Mouse (Mus musculus) gastrocnemius, postnatal 14 days (tissue): ENCODE measurements around the gene Magi2. TPM values are rescaled to one million over a fixed set of nuclear protein-coding genes. Genes with fewer than 3 reads are reported as not detected.
A peak's percentile ranks its signal among the peaks of the same experiment; 100 is the strongest.
"Not testable (repeated sequence)": the region's sequence is repeated elsewhere in the genome, so short reads cannot be mapped to it uniquely, and the experiment has no call there.

Experiments
- DNase-seq: peaks from one replicate; pipeline ENCODE4 v3.0.0; 2021; ENCODE audit warnings: mixed read lengths
- intact Hi-C: fragments of 180-260 bp; cut with DNase I; formaldehyde crosslinking; loops from one replicate; pipeline ENCODE4 v1.15.1; 2025; ENCODE audit warnings: low total_unique reads
- total RNA-seq, 2 experiments: library from RNA; stranded (reverse); gene quantifications; 2 replicates each; pipeline ENCODE4 v1.2.3; 2021

The Magi2 gene
- total RNA-seq, 2 experiments from 2014 or later: 2.1 to 3.6 TPM

DNA sequence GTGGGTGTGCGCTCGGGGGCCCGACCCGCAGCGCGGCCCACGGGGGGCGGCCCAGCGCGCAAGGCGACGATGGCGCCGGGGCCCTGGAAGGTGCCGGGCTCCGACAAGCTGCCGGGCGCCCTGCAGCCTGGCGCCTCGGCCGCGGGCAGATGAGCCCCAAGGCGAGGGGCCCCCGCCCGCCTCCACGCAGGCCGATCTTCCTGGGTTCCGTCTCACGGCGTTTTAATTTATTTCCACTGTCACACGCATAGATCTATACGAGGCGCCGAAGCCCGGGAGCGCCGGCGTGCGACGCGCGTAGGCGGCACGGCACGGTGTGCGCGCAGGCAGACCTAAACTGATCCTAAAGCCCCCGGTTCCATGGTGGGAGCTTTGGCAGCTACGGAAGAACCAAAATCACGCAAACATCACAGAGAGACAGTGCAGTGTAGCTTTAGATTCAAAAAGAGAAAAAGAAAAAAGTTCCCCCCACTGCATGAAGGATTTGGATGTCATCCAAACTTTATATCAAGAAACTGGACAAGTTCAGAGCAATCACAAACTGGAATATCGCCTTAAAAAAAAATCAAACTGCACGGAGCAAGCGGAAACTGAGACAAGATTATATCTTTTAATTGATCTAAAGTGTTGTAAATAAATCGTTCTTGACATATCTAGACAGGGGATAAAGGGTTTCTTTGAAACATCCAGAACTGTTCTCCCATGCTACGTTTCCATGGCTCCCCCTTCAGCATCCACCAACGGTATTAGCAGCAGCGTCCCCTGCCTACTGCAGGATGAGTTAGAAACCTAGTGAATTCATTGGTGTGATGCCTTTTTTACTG lies 1475.9 kb downstream of the Magi2 start:
- intact Hi-C loops: no loop called here
- peak; percentile 14 for DNase-seq

DNA sequence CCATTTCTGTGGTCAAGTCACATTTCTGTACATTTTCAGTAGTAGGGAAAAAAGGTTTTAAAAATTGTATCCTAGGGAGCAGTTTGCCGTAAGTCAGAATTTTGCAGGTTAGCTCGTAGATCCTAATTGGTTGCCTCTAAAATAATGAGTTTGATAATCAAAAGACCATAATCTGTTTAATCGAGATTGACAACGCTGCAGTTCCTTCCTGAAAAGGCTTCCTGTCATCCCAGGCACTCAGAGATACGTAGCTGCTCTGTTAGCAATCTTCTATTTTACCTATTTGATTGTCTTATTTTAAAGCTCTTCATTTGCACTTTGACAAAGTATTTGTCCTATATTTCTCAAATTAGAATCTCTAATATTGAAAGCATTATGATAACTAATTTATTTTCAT lies 1476.5 kb downstream of the Magi2 start:
- intact Hi-C loops: no loop called here
- no peak for DNase-seq

DNA sequence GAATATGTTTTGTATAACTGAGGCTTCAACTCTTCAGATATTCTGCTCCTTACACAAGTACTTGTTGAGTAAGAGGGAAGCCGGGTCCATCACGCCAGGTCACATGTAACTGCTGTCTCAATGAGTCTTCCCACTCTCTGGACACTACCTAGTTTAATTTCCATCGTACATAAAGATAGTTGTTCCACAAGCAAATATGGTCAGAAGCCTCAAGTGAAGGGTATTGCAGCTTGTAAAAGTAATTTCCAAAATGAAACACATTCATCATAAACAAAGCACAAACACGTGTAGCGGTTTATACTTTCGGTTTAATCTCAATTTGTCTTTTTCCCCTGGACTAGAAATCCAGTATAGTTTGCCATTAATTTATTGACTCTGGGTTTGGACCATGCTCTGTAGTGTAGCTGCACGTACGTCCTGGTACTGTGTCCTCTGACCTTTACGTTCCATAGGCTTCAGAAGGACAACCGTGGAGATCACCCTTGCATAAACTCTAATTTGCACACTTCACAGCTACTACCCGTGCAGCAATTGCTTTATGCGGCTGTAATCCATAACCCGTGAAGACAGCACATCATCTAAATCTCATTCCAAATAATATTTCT lies 1477.2 kb downstream of the Magi2 start:
- intact Hi-C loops: no loop called here
- DNase-seq: no peak

DNA sequence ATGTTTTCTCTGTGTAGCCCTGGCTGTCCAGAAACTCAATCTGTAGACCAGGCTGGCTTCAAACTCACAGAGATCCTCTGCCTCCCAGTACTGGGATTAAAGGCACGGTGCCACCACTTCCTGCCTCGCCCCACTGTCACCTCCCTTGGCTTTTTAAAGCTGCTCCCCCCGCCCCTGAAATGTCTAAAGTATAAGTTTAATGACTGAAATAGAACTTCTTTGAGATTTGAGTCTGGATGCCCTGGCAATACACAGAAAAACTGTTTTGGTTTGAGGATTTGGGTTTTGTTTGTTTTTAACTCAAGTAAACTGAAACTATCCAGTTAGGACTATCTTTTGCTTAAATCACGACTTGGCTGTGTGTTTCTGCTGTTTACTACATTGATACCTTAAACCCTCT lies 1478.0 kb downstream of the Magi2 start:
- intact Hi-C loops: no loop called here
- no peak for DNase-seq

DNA sequence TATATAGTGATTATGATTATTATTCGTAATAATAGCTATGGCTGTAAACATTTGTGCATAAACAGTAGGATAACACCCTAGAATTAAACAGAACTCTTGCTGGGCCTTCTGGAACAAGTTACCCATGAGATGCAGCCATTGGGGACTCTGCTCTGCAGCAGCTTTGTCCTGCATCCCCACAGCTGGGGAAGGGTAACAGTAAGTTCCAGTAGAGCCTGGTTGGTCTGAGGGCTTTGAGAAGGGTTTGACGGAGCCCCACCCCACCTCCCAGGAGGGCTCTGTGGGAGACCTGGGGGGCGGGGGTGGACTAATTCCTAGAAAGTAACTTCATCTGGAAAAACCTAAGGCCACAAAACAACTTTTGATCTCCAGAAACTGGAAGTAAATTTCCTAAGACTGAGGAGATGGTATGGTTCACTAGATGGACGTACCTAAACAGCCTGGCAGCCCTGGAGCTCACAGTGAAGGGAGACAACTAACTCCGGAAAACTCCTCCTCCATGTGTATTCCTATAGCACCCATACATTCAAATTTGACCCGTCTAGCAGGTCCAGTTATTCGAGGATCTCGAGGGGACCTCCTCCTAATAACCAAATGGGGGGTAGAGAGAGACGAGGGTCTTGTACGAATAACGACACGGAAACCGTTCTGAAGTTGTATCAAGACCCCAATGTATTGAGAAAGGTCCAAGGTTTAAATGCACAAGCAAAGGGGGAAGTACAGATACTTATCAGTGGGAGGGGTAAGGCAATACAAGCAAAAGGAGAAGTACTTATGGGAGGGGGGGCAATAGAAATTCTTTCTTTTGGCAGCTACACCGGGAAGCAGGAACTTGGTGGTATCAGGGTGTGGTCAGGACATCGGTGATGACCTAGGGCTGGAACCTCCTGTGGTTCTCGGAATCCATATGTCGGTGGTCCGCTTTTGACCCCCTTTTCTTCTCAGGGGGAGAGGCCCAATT lies 1479.8 kb downstream of the Magi2 start:
- intact Hi-C loops, DNase-seq: not testable (repeated sequence)

DNA sequence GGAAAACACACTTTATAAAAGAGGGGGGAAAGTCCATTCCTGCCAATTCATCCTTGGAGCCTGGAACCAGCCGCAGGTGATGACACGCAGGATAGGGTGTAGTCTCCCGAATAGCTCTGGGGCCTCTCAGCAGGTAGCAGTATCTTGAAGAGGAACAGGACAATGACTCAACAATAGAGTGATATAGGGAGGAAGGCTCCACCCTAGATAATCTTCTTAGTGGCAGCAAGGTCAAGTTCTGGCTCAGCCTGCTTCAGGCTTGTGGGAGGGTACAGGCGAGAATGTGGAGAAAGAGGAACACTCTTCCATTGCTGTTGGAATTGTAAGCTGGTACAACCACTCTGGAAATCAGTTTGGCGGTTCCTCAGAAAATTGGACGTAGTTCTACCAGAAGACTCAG lies 1484.0 kb downstream of the Magi2 start:
- DNase-seq, intact Hi-C loops: not testable (repeated sequence)

DNA sequence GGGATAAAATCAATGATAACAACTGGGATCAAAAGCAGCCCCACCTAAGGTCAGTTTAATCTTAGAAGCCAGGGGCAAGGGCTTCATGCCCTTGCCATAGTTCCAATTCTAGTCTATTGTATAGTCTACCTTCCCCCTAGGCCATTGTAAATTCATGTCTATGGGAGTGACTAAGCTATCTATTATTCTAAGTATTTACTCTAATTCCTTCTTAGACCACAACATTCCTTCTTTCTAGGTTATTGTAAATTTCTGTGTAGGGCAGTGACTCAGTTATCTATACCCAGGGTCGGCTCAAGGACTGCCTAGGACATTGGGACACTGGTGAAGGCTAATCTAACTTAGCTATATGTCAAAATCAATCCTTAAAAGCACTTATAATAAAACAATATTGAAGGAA lies 1487.8 kb downstream of the Magi2 start:
- DNase-seq, intact Hi-C loops: not testable (repeated sequence)

DNA sequence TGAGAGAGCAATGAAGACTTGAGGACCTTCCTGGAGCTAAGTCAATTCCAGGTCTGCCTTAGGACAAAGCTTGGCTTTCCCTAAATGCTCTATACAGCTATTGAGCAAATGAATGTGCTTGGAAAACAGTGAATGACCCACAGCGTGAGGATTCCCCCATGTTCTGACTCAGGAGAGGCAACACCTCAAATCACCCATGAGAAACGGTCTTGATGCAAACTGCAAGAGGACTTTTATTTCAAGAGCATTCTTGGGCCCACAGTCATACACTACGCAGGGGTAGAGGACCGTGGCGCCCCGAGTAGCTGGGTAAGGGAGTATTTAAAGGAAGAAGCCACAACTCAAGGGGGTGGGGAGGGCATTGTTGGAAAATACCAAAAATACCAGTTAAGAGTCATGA lies 1489.1 kb downstream of the Magi2 start:
- intact Hi-C loops: not testable (repeated sequence)

DNA sequence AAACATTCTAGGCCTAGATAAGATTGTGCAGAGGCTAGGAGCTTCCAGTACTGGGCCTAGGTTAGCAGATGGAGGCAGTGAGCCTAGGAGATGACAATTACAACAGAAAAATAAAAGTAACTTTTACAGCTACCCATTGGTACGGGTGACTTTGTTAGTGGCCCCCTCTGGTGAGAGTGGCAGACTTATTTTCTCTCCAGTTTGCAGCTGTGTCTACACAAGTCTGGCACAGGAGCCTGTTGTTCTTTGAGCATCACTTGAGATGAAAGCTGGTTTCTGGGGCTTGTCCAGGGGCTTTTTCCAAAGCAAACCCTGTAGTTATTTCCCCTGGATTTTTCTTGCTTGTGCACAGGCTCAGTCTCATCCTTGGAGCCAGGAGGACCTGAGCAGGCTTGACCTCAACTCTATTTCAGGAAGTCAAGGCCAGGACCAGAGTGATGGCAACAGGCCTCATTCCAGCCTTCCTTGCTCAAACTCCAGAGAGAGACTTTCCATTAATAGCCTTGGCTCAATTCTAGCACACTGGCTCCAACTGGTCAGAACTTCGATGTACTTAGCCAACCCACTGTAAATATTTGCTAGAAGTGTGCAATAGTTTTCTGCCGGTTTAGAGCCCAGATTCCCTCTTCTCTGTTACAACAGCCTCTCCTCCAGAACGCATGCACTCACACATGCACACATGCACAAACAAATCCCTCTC lies 1493.5 kb downstream of the Magi2 start:
- DNase-seq: peak; percentile 58
- intact Hi-C loops: no loop called here

More for the DNA sequence above, 1489.1 kb downstream of the Magi2 start:
- not testable (repeated sequence) for DNase-seq

DNA sequence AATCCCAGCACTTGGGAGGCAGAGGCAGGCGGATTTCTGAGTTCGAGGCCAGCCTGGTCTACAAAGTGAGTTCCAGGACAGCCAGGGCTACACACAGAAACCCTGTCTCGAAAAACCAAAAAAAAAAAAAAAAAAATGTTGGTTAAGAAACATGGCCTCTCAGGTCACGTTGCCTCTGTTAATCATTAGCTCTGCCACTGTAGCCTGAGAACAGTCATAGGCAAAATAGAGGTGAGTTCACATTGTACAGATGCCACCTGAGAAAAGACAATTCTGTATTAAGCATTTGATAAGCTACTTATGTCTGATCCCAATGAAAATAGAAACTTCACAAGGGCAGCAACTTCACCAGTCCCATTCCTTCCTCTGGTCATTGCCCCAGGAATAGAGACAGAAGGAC lies 1496.4 kb downstream of the Magi2 start:
- intact Hi-C loops: not testable (repeated sequence)

DNA sequence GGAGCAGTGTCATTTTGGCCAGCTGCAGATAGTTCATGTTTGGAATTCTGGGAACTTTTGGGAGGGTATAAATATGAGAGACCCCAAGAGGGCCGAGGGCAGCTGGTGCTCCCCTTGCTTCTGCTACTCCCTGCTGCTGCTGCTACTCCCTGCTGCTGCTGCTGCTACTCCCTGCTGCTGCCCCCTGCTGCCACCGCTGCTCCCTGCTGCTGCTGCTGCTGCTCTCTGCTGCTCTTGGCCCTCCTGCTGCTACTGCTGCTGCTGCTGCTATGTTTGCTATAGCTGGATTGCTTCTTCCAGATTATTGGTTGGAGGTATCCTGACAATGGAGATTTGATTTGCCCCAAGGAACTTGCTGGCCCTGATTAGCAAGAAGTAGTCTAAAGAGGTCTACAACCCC lies 1512.0 kb downstream of the Magi2 start:
- DNase-seq: no peak
- intact Hi-C loops: no loop called here

More for the DNA sequence above, 1496.4 kb downstream of the Magi2 start:
- DNase-seq: not testable (repeated sequence)

DNA sequence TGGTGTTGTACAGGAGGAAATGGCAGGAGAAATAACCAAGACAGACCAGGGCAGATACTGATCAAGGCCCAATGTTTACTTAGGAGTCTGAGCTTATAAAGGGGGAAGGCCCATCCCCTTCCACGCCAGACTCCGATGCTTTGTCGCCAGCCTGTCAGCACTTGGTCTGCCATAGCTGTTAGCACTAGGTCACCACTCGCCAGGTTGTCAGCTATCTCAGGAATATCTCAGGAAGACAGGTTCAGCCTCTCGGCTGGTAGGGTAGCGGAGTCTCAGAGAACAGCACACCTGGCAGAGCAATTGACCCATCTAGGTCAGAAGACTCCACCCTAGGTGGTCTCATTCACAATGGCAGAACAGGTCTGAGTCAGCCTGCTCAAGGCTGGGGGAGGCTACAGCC lies 1514.4 kb downstream of the Magi2 start:
- intact Hi-C loops: no loop called here

DNA sequence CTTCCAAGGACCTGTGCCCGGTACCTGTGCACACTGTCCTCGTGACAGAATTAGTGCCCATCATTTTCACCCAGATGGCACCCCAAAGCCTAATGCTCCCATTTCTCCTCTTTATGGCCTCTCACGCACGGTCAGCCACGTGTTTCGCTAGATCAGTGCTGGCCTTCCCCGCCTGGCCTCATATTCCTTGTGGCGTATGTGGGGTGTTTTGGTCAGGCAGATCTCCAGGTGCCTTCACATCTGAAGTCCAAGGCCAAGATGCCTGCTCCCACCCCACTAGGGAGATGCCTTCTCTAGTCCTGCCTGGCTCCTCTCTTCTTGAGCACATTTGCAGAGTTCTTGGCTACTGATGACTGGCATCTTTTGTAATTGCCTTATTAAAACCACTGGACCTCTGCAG lies 1515.1 kb downstream of the Magi2 start:
- no peak for DNase-seq
- intact Hi-C loops: no loop called here

More for the DNA sequence above, 1514.4 kb downstream of the Magi2 start:
- no peak for DNase-seq

DNA sequence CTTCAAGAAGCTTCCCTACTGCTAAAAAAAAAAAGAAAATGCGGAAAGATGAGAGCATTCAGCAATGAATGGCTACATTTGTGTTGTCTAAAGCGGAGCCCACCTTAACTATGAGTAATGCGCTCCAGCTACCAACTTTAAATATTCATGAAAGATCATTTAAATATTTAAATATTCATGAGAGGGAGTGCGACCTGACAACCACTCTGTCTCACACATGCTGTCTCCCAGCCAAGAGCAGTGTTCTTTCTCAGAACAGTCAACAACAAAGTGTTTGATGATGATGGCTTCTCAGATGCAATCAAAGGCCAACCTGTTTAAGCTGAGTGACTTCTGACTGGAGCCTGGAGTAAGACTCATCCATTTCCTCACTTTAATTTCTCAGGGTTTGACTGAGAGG lies 1521.3 kb downstream of the Magi2 start:
- intact Hi-C loops: no loop called here

DNA sequence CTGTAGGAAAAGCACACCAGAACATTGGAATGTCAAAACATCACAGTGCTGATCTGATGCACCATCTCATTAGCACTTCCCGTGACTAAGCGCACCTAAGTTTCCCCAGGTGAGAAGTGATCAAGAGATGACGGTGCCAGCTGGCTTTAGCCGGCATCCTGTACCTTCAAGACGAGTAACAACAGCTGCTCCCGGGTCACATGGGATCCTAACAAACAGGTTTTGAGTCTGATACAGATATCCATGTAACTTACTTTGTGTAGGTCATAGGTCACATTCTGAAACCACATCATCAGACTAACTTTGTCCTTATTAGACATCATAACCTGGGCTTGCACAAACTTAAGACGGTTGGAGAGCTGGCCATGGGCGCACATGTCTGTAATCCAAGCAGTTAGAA lies 1522.0 kb downstream of the Magi2 start:
- no peak for DNase-seq
- intact Hi-C loops: no loop called here

More for the DNA sequence above, 1521.3 kb downstream of the Magi2 start:
- no peak for DNase-seq

DNA sequence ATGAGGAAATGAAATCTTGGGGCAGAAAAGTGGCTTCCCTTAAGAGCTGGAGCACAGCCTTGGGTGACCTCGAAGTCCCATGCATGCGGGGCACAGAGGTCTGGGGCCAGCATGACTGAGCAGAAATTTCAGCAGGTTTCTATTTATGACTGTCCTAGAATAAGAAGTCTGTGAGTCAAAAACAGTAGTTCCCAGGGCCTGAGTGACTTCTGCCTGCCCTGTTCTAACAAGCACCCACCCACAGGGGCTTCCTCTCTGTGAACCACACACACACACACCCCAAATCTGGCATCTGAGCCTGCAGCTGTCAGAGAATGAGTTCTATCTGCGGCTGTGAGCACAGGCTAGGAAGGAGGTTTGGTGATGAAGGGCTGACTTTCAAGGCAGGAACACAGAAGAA lies 1522.7 kb downstream of the Magi2 start:
- no peak for DNase-seq
- intact Hi-C loops: no loop called here

DNA sequence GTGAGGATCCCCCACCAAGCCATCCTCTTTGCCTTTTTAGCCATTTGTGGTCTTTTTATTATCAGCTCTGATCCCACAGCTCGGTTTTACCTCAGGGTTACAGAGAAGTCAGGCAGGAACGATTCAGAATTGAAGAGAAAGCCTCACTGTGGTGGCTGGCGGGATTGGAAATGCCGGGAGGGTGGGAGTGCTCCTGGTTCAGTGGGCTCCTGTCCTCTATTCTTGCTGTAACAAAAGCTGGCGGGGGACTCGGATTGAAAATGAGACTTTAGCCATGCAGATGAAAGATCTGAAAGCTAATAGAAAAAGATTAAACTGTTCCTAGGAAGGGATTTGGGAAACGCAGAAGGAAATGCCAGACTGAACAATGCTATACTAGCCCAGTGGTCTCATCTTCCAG lies 1524.2 kb downstream of the Magi2 start:
- intact Hi-C loops: no loop called here
- DNase-seq: no peak

DNA sequence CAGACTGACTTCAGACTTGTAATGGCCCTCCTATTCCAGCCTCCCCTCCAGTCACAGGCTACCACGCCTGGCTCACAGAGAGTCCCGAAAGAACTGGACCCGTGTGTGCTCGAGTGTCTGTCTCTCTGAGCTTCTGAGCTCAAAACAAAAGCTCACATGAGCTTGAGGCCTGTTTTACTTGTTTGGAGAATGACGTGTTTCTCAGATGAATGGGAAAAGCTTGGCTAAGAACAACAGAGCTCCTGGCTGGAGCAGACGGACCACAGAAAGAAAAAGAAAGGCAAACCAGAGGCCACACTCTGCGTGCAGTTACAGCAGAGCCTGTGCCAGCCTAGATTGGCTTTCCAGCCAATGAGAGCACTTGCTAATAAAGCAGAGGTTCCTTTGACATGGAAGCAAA lies 1524.9 kb downstream of the Magi2 start:
- intact Hi-C loops: no loop called here

DNA sequence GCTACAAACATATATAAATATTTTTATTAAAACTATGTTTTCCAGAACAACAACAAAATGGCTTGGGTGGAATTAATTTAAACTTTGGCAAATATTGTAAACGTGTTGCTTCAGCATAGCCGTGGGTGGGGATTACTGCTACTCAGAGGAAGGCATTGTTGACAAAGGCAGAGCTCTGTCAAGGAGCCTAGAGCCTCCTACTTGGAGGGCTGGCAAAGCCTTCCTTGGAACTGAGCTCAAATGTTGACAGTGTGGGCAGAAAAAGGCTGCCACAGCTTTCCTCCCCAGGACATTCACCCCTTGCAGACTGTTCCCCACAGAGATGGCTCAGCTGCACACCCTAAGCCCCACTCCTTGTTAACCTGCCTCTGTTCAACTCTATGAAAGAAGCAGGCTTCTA lies 1526.3 kb downstream of the Magi2 start:
- no peak for DNase-seq
- intact Hi-C loops: no loop called here

More for the DNA sequence above, 1524.9 kb downstream of the Magi2 start:
- DNase-seq: peak; percentile 23
